Mouse (Mus musculus) heart, embryonic 12.5 days (tissue): ENCODE data around the gene Rasgef1b. TPM values are rescaled to one million over a fixed set of nuclear protein-coding genes. Genes with fewer than 3 reads are reported as not detected.

Experiments
- ATAC-seq: fragments of 200-750 bp; cut with Nextera tagmentation; 2 replicates; pipeline ENCODE4 v1.8.0; 2017; ENCODE audit warnings: moderate TSS enrichment, moderate library complexity; ENCODE audit not compliant: insufficient number of reproducible peaks, low FRiP score
- H3K27ac ChIP-seq: fragments of 300-500 bp; sonication (generic); 2 replicates; pipeline ENCODE4 v1.5.1; 2016; ENCODE audit warnings: mild to moderate bottlenecking, moderate library complexity; ENCODE audit not compliant: poor library complexity, severe bottlenecking
- H3K27me3 ChIP-seq: fragments of 300-500 bp; sonication (generic); replicated peaks from 2 replicates; pipeline ENCODE4 v1.6.1; 2016; ENCODE audit warnings: mild to moderate bottlenecking, moderate library complexity
- H3K36me3 ChIP-seq: fragments of 300-500 bp; sonication (generic); 2 replicates; pipeline ENCODE4 v1.6.1; 2016; ENCODE audit warnings: mild to moderate bottlenecking, moderate library complexity
- H3K4me1 ChIP-seq: fragments of 300-500 bp; sonication (generic); replicated peaks from 2 replicates; pipeline ENCODE4 v1.6.1; 2016; ENCODE audit warnings: mild to moderate bottlenecking
- H3K4me2 ChIP-seq: fragments of 300-500 bp; sonication (generic); 2 replicates; pipeline ENCODE4 v1.6.1; 2016; ENCODE audit warnings: mild to moderate bottlenecking, moderate library complexity
- H3K4me3 ChIP-seq: fragments of 300-500 bp; sonication (generic); 2 replicates; pipeline ENCODE4 v1.5.1; 2016; ENCODE audit warnings: mild to moderate bottlenecking
- H3K9ac ChIP-seq: fragments of 300-500 bp; sonication (generic); 2 replicates; pipeline ENCODE4 v1.6.1; 2016; ENCODE audit warnings: mild to moderate bottlenecking, moderate library complexity
- H3K9me3 ChIP-seq: fragments of 300-500 bp; sonication (generic); replicated peaks from 2 replicates; pipeline ENCODE4 v1.6.1; 2016; ENCODE audit warnings: mild to moderate bottlenecking, moderate library complexity
- whole genome bisulfite sequencing: fragments of 180-500 bp; shearing (Covaris S2); methylation state at CpG from one replicate; pipeline ENCODE4 v1.1.7; 2016; 5-methylcytosine and 5-hydroxymethylcytosine counted together
- polyA plus RNA-seq: library from polyadenylated mRNA; unstranded; fragments of >200 nt; fragmentation: Nextera tagmentation; extraction: Ambion mirVana; gene quantifications from 2 replicates; pipeline ENCODE4 v1.2.1, GENCODE M21; 2016

Gene Rasgef1b
- polyA plus RNA-seq, 1 experiment from 2014 or later, result 44.7 TPM

GRCm38 (mm10) chr5:99636575-99636974, 92.3 kb downstream of the Rasgef1b start:
- Histone ChIP-seq H3K36me3 (no peaks in the 10 kb centered on the region), H3K27ac (peak overlapping the region; percentile 66), H3K4me1 (peaks cover 32% of the 10 kb centered on the region), H3K9me3 (no peaks in the 10 kb centered on the region), H3K9ac (no peak overlapping the region), H3K4me3 (no peak overlapping the region), H3K4me2 (no peak overlapping the region), H3K27me3 (no peaks in the 10 kb centered on the region)
- 21% methylated on average over 7 of the region's 7 CpGs for WGBS
- 0 out of 2 replicates have a peak, but pooled peaks have one; percentile 53 for ATAC-seq

- peak; percentile 72; the same call in 1 of the 2 replicates for ATAC-seq
- 62% methylated on average over 8 of the region's 8 CpGs for WGBS
- H3K4me1 ChIP-seq, result peaks cover 34% of the 10 kb centered on the region
- H3K27me3 ChIP-seq, result no peaks in the 10 kb centered on the region
- H3K4me2 ChIP-seq, result no peak overlapping the region
- no peak overlapping the region for H3K4me3 ChIP-seq
- no peaks in the 10 kb centered on the region for H3K9me3 ChIP-seq
- no peaks in the 10 kb centered on the region for H3K36me3 ChIP-seq
- H3K27ac ChIP-seq, result peak overlapping the region; percentile 12; the same call in 1 of the 2 replicates
- no peak overlapping the region for H3K9ac ChIP-seq
These were observed 94.8 kb downstream of the Rasgef1b start for GRCm38 (mm10) chr5:99634010-99634541.

GRCm38 (mm10) chr5:99633548-99633947, 95.3 kb downstream of the Rasgef1b start:
- H3K9ac ChIP-seq, result no peak overlapping the region
- H3K4me3 ChIP-seq, result no peak overlapping the region
- H3K9me3 ChIP-seq, result no peaks in the 10 kb centered on the region
- ATAC-seq, result 0 out of 2 replicates have a peak, but pooled peaks have one; percentile 47
- no peaks in the 10 kb centered on the region for H3K36me3 ChIP-seq
- no peak overlapping the region for H3K27ac ChIP-seq
- no peak overlapping the region for H3K4me2 ChIP-seq
- 85% methylated on average over 1 of the region's 1 CpGs for WGBS
- no peaks in the 10 kb centered on the region for H3K27me3 ChIP-seq
- H3K4me1 ChIP-seq, result peaks cover 38% of the 10 kb centered on the region

- no peak overlapping the region for H3K27ac ChIP-seq
- ATAC-seq, result peak; percentile 49; the same call in 1 of the 2 replicates
- H3K9ac ChIP-seq, result no peak overlapping the region
- no peaks in the 10 kb centered on the region for H3K36me3 ChIP-seq
- no peaks in the 10 kb centered on the region for H3K27me3 ChIP-seq
- peak overlapping the region; percentile 18; the same call in 1 of the 2 replicates for H3K4me2 ChIP-seq
- H3K4me1 ChIP-seq, result peaks cover 40% of the 10 kb centered on the region
- H3K4me3 ChIP-seq, result no peak overlapping the region
- no peaks in the 10 kb centered on the region for H3K9me3 ChIP-seq
- 12% methylated on average over 11 of the region's 11 CpGs for WGBS
These were observed 96.1 kb downstream of the Rasgef1b start for GRCm38 (mm10) chr5:99632649-99633310.

GRCm38 (mm10) chr5:99630087-99630486, 98.8 kb downstream of the Rasgef1b start:
- Histone ChIP-seq H3K27ac (no peak overlapping the region), H3K4me1 (peaks cover 43% of the 10 kb centered on the region), H3K27me3 (no peaks in the 10 kb centered on the region), H3K36me3 (no peaks in the 10 kb centered on the region), H3K4me3 (no peak overlapping the region), H3K4me2 (no peak overlapping the region), H3K9ac (no peak overlapping the region), H3K9me3 (no peaks in the 10 kb centered on the region)
- ATAC-seq, result no peak
- 78% methylated on average over 7 of the region's 7 CpGs for WGBS

- Histone ChIP-seq H3K36me3 (no peaks in the 10 kb centered on the region), H3K27ac (no peak overlapping the region), H3K4me2 (no peak overlapping the region), H3K4me1 (peaks cover 18% of the 10 kb centered on the region; the same call in 1 of the 2 replicates), H3K4me3 (no peak overlapping the region), H3K27me3 (no peaks in the 10 kb centered on the region), H3K9ac (no peak overlapping the region), H3K9me3 (no peaks in the 10 kb centered on the region)
- WGBS, result 71% methylated on average over 3 of the region's 3 CpGs
- no peak for ATAC-seq
These were observed 103.3 kb downstream of the Rasgef1b start for GRCm38 (mm10) chr5:99625603-99626002.

GRCm38 (mm10) chr5:99620771-99621170, 108.1 kb downstream of the Rasgef1b start:
- H3K9ac ChIP-seq, result no peak overlapping the region
- no peaks in the 10 kb centered on the region for H3K36me3 ChIP-seq
- WGBS, result 79% methylated on average over 5 of the region's 5 CpGs
- no peak overlapping the region for H3K27ac ChIP-seq
- H3K4me2 ChIP-seq, result no peak overlapping the region
- no peak for ATAC-seq
- H3K4me1 ChIP-seq, result peaks cover 5% of the 10 kb centered on the region; the same call in 1 of the 2 replicates
- H3K27me3 ChIP-seq, result no peaks in the 10 kb centered on the region
- H3K4me3 ChIP-seq, result no peak overlapping the region
- H3K9me3 ChIP-seq, result no peaks in the 10 kb centered on the region

GRCm38 (mm10) chr5:99617271-99617800, 111.5 kb downstream of the Rasgef1b start:
- Histone ChIP-seq H3K27ac (no peak overlapping the region), H3K4me3 (no peak overlapping the region), H3K36me3 (no peaks in the 10 kb centered on the region), H3K4me1 (peaks cover 16% of the 10 kb centered on the region), H3K27me3 (0 out of 2 replicates have a peak, but pooled peaks cover 4% of the 10 kb centered on the region), H3K9me3 (no peaks in the 10 kb centered on the region; the same call in 1 of the 2 replicates), H3K9ac (no peak overlapping the region), H3K4me2 (no peak overlapping the region)
- WGBS, result 39% methylated on average over 5 of the region's 5 CpGs
- ATAC-seq, result no peak; the same call in 1 of the 2 replicates

- WGBS, result 4% methylated on average over 24 of the region's 24 CpGs
- H3K9ac ChIP-seq, result no peak overlapping the region
- no peak for ATAC-seq
These were observed 115.3 kb downstream of the Rasgef1b start for GRCm38 (mm10) chr5:99613321-99614118.

GRCm38 (mm10) chr5:99607602-99608001, 121.3 kb downstream of the Rasgef1b start:
- Histone ChIP-seq H3K4me3 (no peak overlapping the region), H3K27me3 (0 out of 2 replicates have a peak, but pooled peaks cover 4% of the 10 kb centered on the region), H3K27ac (no peak overlapping the region), H3K4me2 (no peak overlapping the region), H3K36me3 (no peaks in the 10 kb centered on the region), H3K4me1 (peaks cover 5% of the 10 kb centered on the region; the same call in 1 of the 2 replicates), H3K9me3 (no peaks in the 10 kb centered on the region; the same call in 1 of the 2 replicates), H3K9ac (no peak overlapping the region)
- WGBS, result 62% methylated on average over 5 of the region's 5 CpGs
- ATAC-seq, result peak; percentile 57; the same call in 1 of the 2 replicates

More at GRCm38 (mm10) chr5:99613321-99614118, 115.3 kb downstream of the Rasgef1b start:
- H3K4me2 ChIP-seq, result peak overlapping the region; percentile 72
- peak overlapping the region; percentile 38 for H3K4me3 ChIP-seq
- no peaks in the 10 kb centered on the region; the same call in 1 of the 2 replicates for H3K9me3 ChIP-seq
- H3K4me1 ChIP-seq, result peaks cover 16% of the 10 kb centered on the region
- 0 out of 2 replicates have a peak, but pooled peaks cover 8% of the 10 kb centered on the region for H3K27me3 ChIP-seq
- H3K27ac ChIP-seq, result no peak overlapping the region
- H3K36me3 ChIP-seq, result no peaks in the 10 kb centered on the region
